Mouse (Mus musculus) intestine, postnatal 0 days (tissue): ENCODE measurements at regions not wholly inside any gene's neighbourhood (a gene's known extent, or its start where the extent isn't known, plus 50 kb on each side); places are given as distances from the start of the nearest gene placed in this dataset.
A peak's percentile ranks its signal among the peaks of the same experiment; 100 is the strongest.

Experiments used
- ATAC-seq: fragments of 200-750 bp; cut with Nextera tagmentation; 2 replicates; pipeline ENCODE4 v1.8.0; 2017; ENCODE audit warnings: mild to moderate bottlenecking, moderate TSS enrichment, moderate library complexity
- H3K27ac ChIP-seq: fragments of 300-500 bp; sonication (generic); 2 replicates; pipeline ENCODE4 v1.5.1; 2014; ENCODE audit warnings: mild to moderate bottlenecking, low read depth, low read length, moderate library complexity
- H3K27me3 ChIP-seq: fragments of 300-500 bp; sonication (generic); replicated peaks from 2 replicates; pipeline ENCODE4 v1.6.1; 2014; ENCODE audit warnings: low read length, mixed read lengths; ENCODE audit not compliant: control insufficient read depth, insufficient read depth
- H3K36me3 ChIP-seq: fragments of 300-500 bp; sonication (generic); 2 replicates; pipeline ENCODE4 v1.6.1; 2014; ENCODE audit warnings: mild to moderate bottlenecking, moderate library complexity; ENCODE audit not compliant: control insufficient read depth, insufficient read depth
- H3K4me1 ChIP-seq: fragments of 300-500 bp; sonication (generic); replicated peaks from 2 replicates; pipeline ENCODE4 v1.6.1; 2014; ENCODE audit warnings: antibody characterized with exemption, low read length, mixed read lengths; ENCODE audit not compliant: control insufficient read depth, insufficient read depth
- H3K4me2 ChIP-seq: fragments of 300-500 bp; sonication (generic); replicated peaks from 2 replicates; pipeline ENCODE4 v1.6.1; 2014; ENCODE audit warnings: low read depth, mild to moderate bottlenecking, moderate library complexity
- H3K4me3 ChIP-seq: fragments of 300-500 bp; sonication (generic); 2 replicates; pipeline ENCODE4 v1.5.1; 2014; ENCODE audit warnings: low read depth, low read length
- H3K9ac ChIP-seq: fragments of 300-500 bp; sonication (generic); 2 replicates; pipeline ENCODE4 v1.6.1; 2014; ENCODE audit warnings: mild to moderate bottlenecking, low read depth, low read length
- H3K9me3 ChIP-seq: fragments of 300-500 bp; sonication (generic); 2 replicates; pipeline ENCODE4 v1.6.1; 2016; ENCODE audit warnings: mixed run types; ENCODE audit not compliant: control insufficient read depth
- CTCF ChIP-seq: sonication (generic); IDR thresholded peaks from 2 replicates; pipeline ENCODE4 v1.5.1; 2016; ENCODE audit warnings: low read depth, mild to moderate bottlenecking, control low read depth, antibody characterized with exemption, moderate library complexity
- WGBS: fragments of 180-500 bp; shearing (Covaris S2); extraction: QIAGEN DNeasy Blood & Tissue Kit; methylation state at CpG from one replicate; pipeline ENCODE4 v1.1.7; 2014; 5-methylcytosine and 5-hydroxymethylcytosine counted together

DNA sequence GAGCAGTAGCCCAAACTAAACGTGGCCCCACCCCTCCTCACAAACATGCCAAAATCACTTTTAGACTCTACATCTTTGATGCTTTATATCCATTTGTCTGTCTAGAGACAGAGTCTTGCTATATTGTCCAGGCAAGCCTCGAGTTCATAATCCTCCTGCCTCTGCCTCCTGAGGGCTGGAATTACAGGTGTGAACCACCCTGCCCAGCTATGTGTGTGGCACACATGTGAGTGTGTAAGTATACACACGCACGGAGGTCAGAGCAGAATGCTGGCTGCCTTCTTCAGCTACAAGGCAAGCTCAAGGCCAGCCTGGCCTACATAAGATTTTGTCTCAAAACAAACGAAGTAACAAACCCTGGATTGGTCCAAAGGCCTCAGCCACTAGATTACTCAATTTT lies 86.8 kb upstream of the Foxk1 start:
- Histone ChIP-seq H3K9ac (no peak overlapping the region), H3K4me3 (no peak overlapping the region), H3K4me1 (no peaks in the 10 kb centered on the region), H3K9me3 (no peaks in the 10 kb centered on the region), H3K27me3 (no peaks in the 10 kb centered on the region), H3K27ac (no peak overlapping the region), H3K4me2 (no peak overlapping the region), H3K36me3 (no peaks in the 10 kb centered on the region)
- WGBS = 62% methylated on average over 5 of the region's 5 CpGs
- TF ChIP-seq CTCF = no peak
- no peak for ATAC-seq

DNA sequence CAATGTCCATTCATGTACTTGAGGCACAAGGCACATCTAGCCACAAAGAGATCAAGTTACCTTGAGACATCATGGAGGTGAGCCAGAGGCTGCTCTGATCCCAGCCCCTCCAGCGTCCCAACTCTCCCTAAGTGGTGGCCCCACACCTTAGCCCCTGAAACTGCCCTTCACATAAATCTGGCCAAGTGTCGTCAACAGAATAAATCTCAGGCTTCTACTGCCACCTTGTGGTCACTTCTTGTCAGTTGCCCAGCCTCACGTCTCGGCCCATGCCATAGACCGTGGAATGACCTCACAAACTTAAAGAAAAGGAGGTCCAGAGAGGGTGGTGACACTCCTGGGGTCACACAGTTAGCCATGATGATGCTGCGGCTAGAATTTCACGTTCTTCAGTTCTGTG lies 82.0 kb upstream of the Foxk1 start:
- TF ChIP-seq CTCF = peak; percentile 89
- Histone ChIP-seq H3K27me3 (no peaks in the 10 kb centered on the region), H3K4me2 (no peak overlapping the region), H3K4me3 (no peak overlapping the region), H3K27ac (no peak overlapping the region), H3K9ac (no peak overlapping the region), H3K9me3 (no peaks in the 10 kb centered on the region), H3K4me1 (no peaks in the 10 kb centered on the region), H3K36me3 (no peaks in the 10 kb centered on the region)
- 0 out of 2 replicates have a peak, but pooled peaks have one; percentile 36 for ATAC-seq
- 4% methylated on average over 7 of the region's 7 CpGs for WGBS

DNA sequence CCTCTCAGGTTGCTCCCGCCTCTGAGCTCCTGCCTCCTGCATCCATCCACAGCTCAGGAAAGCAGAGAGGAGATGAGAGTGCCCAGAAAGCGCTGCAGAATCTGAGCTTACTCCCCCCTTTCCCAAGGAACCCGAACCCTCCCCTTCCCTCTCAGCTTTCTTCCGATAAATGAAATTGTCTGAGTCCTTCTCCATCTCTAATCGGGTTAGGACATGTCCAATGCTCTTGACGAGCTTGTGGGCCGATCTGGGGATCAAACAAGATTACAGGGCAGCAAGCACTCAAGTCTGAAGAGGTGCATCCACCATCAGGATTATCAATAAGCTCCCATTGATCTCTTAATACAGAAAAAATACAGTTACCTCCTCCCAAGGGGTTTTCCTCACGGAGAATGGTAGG lies 80.0 kb upstream of the Foxk1 start:
- H3K27me3 ChIP-seq = no peaks in the 10 kb centered on the region
- 73% methylated on average over 8 of the region's 8 CpGs for whole genome bisulfite sequencing
- ATAC-seq = no peak

DNA sequence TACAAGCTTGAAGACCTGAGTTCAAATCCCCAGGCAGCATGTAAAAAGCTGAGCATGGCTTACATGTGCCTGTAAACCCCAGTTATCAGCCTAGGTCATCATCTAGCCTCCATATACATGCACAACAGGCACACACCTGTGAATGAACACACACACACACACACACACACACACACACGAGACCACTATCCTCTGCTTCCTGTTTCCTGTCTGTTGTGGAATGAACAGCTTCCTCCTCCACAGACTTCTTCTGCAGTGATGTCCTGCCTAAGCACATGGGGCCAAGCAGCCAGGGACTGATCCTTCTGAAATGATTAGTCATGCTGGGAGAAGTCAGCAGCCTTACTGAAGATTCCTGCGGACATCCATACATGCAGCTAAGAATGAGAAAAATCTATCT lies 76.4 kb upstream of the Foxk1 start:
- no peak for ATAC-seq
- Histone ChIP-seq H3K9ac (no peak overlapping the region), H3K27ac (no peak overlapping the region), H3K9me3 (no peaks in the 10 kb centered on the region), H3K4me1 (no peaks in the 10 kb centered on the region), H3K36me3 (no peaks in the 10 kb centered on the region), H3K4me2 (no peak overlapping the region), H3K4me3 (no peak overlapping the region), H3K27me3 (no peaks in the 10 kb centered on the region)
- no peak for TF ChIP-seq CTCF
- WGBS = 70% methylated on average over 2 of the region's 2 CpGs

More for the DNA sequence above, 80.0 kb upstream of the Foxk1 start:
- TF ChIP-seq CTCF = no peak
- Histone ChIP-seq H3K9ac (no peak overlapping the region), H3K4me3 (no peak overlapping the region), H3K9me3 (no peaks in the 10 kb centered on the region), H3K27ac (no peak overlapping the region), H3K36me3 (no peaks in the 10 kb centered on the region), H3K4me2 (no peak overlapping the region), H3K4me1 (no peaks in the 10 kb centered on the region)

DNA sequence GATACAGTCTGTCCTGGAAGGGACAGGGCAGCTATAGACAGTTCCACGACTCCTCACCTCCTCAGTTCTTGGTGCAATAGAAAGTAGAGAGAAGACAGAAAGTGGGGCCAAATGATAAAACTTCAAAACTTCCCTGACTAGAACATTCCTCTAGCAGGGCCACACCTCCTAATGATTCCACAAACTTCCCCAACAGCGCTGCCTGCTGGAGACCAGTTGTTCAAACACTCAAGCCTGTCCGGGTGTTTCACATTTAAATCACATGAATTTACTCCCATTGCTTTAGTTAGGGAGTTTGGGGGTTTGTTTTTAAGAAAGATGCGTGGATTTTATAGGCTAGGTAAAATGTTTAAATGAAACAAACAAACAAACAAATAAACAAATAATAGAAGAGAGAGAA lies 75.7 kb upstream of the Foxk1 start:
- H3K4me3 ChIP-seq = no peak overlapping the region
- no peak overlapping the region for H3K4me2 ChIP-seq
- ATAC-seq = no peak
- H3K9me3 ChIP-seq = no peaks in the 10 kb centered on the region
- peak; percentile 39; the same call in 1 of the 2 replicates for TF ChIP-seq CTCF
- H3K9ac ChIP-seq = no peak overlapping the region
- H3K36me3 ChIP-seq = no peaks in the 10 kb centered on the region
- no peaks in the 10 kb centered on the region for H3K27me3 ChIP-seq
- WGBS = 68% methylated on average over 4 of the region's 4 CpGs
- no peaks in the 10 kb centered on the region for H3K4me1 ChIP-seq
- no peak overlapping the region for H3K27ac ChIP-seq

DNA sequence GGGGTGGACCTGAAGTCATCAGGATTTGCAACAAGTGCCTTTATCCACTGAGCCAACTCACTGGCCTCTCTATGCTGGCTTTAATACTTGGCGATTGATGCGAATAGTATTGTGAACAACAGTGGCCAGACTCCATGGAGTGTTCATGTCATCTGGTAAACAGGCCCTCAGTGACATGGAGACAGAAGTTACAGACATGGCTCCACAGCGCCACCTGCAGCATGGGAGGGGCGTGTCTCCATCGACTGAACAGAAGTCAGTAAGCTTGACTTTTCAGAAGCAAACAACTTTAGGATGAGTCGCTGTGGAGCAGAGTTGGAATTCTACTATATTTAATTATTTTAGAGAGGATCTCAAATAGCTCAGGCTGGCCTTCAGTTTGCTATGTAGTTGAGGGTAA lies 74.0 kb upstream of the Foxk1 start:
- ATAC-seq = no peak

More for the DNA sequence above, 74.0 kb upstream of the Foxk1 start:
- no peak overlapping the region for H3K27ac ChIP-seq
- WGBS = 66% methylated on average over 6 of the region's 6 CpGs
- no peaks in the 10 kb centered on the region for H3K27me3 ChIP-seq
- H3K4me1 ChIP-seq = no peaks in the 10 kb centered on the region
- no peak overlapping the region for H3K4me2 ChIP-seq
- no peaks in the 10 kb centered on the region for H3K9me3 ChIP-seq
- TF ChIP-seq CTCF = peak; percentile 70
- no peaks in the 10 kb centered on the region for H3K36me3 ChIP-seq
- H3K9ac ChIP-seq = no peak overlapping the region
- H3K4me3 ChIP-seq = no peak overlapping the region
